Mouse (Mus musculus) lung, postnatal 4 days (tissue): ENCODE results near the gene Ptprk.

Experiments
- DNase-seq, 2 experiments: peaks; one replicate each; pipeline ENCODE4 v3.0.0; 2021

Ptprk gene

GRCm38 (mm10) chr10:28299207-28299606 lies 224.6 kb downstream of the Ptprk start:
- no peak for DNase-seq

GRCm38 (mm10) chr10:28303856-28304255 lies 229.2 kb downstream of the Ptprk start:
- no peak for DNase-seq

GRCm38 (mm10) chr10:28304292-28304875 lies 229.8 kb downstream of the Ptprk start:
- DNase-seq = no peak

- DNase-seq = peak; percentile 7 to 31
Observed at GRCm38 (mm10) chr10:28306451-28307086, 231.9 kb downstream of the Ptprk start.

GRCm38 (mm10) chr10:28311369-28311768 lies 236.7 kb downstream of the Ptprk start:
- peak in 1 of 2 experiments; percentile 21 for DNase-seq

- no peak for DNase-seq
Observed at GRCm38 (mm10) chr10:28322995-28323394, 248.4 kb downstream of the Ptprk start.

GRCm38 (mm10) chr10:28335232-28335631 lies 260.6 kb downstream of the Ptprk start:
- DNase-seq = no peak

- no peak for DNase-seq
Observed at GRCm38 (mm10) chr10:28338536-28338935, 263.9 kb downstream of the Ptprk start.

- peak in 1 of 2 experiments; percentile 29 for DNase-seq
Observed at GRCm38 (mm10) chr10:28345196-28345681, 270.6 kb downstream of the Ptprk start.

- DNase-seq = no peak
Observed at GRCm38 (mm10) chr10:28365291-28365690, 290.7 kb downstream of the Ptprk start.

GRCm38 (mm10) chr10:28366065-28366677 lies 291.6 kb downstream of the Ptprk start:
- no peak for DNase-seq

- no peak for DNase-seq
Observed at GRCm38 (mm10) chr10:28369808-28370207, 295.2 kb downstream of the Ptprk start.

GRCm38 (mm10) chr10:28374874-28375273 lies 300.3 kb downstream of the Ptprk start:
- DNase-seq = no peak

- no peak for DNase-seq
Observed at GRCm38 (mm10) chr10:28379752-28380488, 305.3 kb downstream of the Ptprk start.

GRCm38 (mm10) chr10:28387563-28388222 lies 313.1 kb downstream of the Ptprk start:
- no peak for DNase-seq

- no peak for DNase-seq
Observed at GRCm38 (mm10) chr10:28391168-28391567, 316.5 kb downstream of the Ptprk start.

GRCm38 (mm10) chr10:28395610-28396519 lies 321.2 kb downstream of the Ptprk start:
- no peak for DNase-seq

GRCm38 (mm10) chr10:28396520-28396915 lies 321.9 kb downstream of the Ptprk start:
- DNase-seq = peak in 1 of 2 experiments; percentile 26

- no peak for DNase-seq
Observed at GRCm38 (mm10) chr10:28401796-28402195, 327.2 kb downstream of the Ptprk start.

GRCm38 (mm10) chr10:28408980-28409379 lies 334.4 kb downstream of the Ptprk start:
- no peak for DNase-seq

- no peak for DNase-seq
Observed at GRCm38 (mm10) chr10:28414823-28415222, 340.2 kb downstream of the Ptprk start.

GRCm38 (mm10) chr10:28422622-28423021 lies 348.0 kb downstream of the Ptprk start:
- no peak for DNase-seq
